Mouse (Mus musculus): ENCODE results near the gene Banp. TPM values are rescaled to one million over a fixed set of nuclear protein-coding genes. Genes with fewer than 3 reads are reported as not detected.

Gene Banp
- total RNA-seq, 1 experiment: 53.8 TPM

GRCm38 (mm10) chr8:121978670-121979069 is 29.1 kb downstream of the Banp start:
- no peak for DNase-seq (ENCODE audit: low read depth, low spot score)
- TF ChIP-seq CHD2 (IDR thresholded peaks at IDR 0.05; ENCODE audit: low read depth, low read length) (no peak), ZNF384 (IDR thresholded peaks at IDR 0.05; ENCODE audit: low read depth, low read length) (no peak), ZC3H11A (IDR thresholded peaks at IDR 0.05; ENCODE audit: borderline replicate concordance, low read depth, low read length) (no peak), MAFK (IDR thresholded peaks at IDR 0.05; ENCODE audit: insufficient read depth, low read depth, low read length) (no peak), HCFC1 (IDR thresholded peaks at IDR 0.05; ENCODE audit: borderline replicate concordance, insufficient read depth, low read length) (no peak)
- H3K4me3 ChIP-seq (ENCODE audit: insufficient read depth in 1 of 2, low read depth in 1 of 2, low read length in 2 of 2, poor library complexity in 1 of 2, severe bottlenecking in 1 of 2): no peak overlapping the region
- 0 out of 4 replicates have a peak, but pooled peaks cover 0 to 2% of the 10 kb centered on the region in 2 experiments for H3K4me1 ChIP-seq (ENCODE audit: control insufficient read depth in 2 of 2, insufficient read depth in 2 of 2, low read length in 2 of 2, poor library complexity in 1 of 2)
- in situ Hi-C loops (cut with MboI; ENCODE audit: low sequenced_read_pairs in 2 of 2, unreplicated experiment in 2 of 2): no loop called here
- H3K9me3 ChIP-seq (ENCODE audit: control insufficient read depth, insufficient read depth, low read depth, low read length): no peaks in the 10 kb centered on the region
- H3K36me3 ChIP-seq (ENCODE audit: control insufficient read depth, insufficient read depth, low read length, poor library complexity, severe bottlenecking): peaks cover 63% of the 10 kb centered on the region
- no peak overlapping the region for H3K27ac ChIP-seq (ENCODE audit: insufficient read depth, low read depth, low read length, poor library complexity, severe bottlenecking)
- no peak overlapping the region for H3K9ac ChIP-seq (ENCODE audit: insufficient read depth, low read depth, low read length, poor library complexity, severe bottlenecking)

DNA sequence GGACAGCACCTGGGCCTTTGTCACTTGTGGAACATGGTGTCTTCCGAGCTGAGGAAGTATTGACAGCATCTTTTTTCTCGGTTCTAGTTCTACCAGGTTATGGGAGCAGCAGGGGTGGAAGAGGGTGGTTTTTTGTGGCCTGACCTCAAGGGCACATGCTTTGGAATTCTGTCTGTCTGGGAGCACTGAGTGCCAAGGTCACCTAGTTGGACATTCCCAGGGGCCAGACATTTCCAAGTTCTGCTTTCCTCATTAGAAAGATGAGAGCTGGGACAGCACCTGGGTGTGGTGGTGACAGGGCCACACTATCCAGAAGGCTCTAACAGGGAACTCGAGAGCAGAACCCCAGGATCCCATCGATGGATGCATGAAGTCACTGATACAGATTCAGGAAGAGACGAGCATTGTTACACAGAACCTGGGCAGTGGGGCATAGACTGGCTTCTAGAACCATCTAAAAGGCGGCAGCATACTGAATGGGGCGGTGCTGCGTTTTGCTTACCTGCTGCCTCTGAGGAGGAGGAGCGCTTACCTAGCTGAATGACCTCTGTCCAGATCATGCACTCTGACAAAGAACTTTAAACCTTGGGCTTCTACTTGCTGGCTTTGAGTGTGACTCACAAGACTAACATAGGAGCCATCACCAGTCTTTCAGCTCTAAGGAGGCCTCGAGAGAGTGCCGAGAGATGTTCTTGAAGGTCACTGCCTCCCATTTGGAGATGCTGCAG is 31.4 kb downstream of the Banp start:
- H3K36me3 ChIP-seq (ENCODE audit: control insufficient read depth, insufficient read depth, low read length, poor library complexity, severe bottlenecking): peaks cover 47% of the 10 kb centered on the region
- H3K4me1 ChIP-seq (ENCODE audit: control insufficient read depth in 2 of 2, insufficient read depth in 2 of 2, low read length in 2 of 2, poor library complexity in 1 of 2): 0 out of 4 replicates have a peak, but pooled peaks cover 0 to 2% of the 10 kb centered on the region in 2 experiments
- H3K9me3 ChIP-seq (ENCODE audit: control insufficient read depth, insufficient read depth, low read depth, low read length): no peaks in the 10 kb centered on the region
- no peak overlapping the region for H3K4me3 ChIP-seq (ENCODE audit: insufficient read depth in 1 of 2, low read depth in 1 of 2, low read length in 2 of 2, poor library complexity in 1 of 2, severe bottlenecking in 1 of 2)
- H3K27ac ChIP-seq (ENCODE audit: insufficient read depth, low read depth, low read length, poor library complexity, severe bottlenecking): no peak overlapping the region
- H3K9ac ChIP-seq (ENCODE audit: insufficient read depth, low read depth, low read length, poor library complexity, severe bottlenecking): no peak overlapping the region
- in situ Hi-C loops (cut with MboI; ENCODE audit: low sequenced_read_pairs in 2 of 2, unreplicated experiment in 2 of 2): no loop called here
- DNase-seq (ENCODE audit: low read depth, low spot score): no peak
- TF ChIP-seq MAFK (IDR thresholded peaks at IDR 0.05; ENCODE audit: insufficient read depth, low read depth, low read length) (no peak), ZC3H11A (IDR thresholded peaks at IDR 0.05; ENCODE audit: borderline replicate concordance, low read depth, low read length) (no peak), CHD2 (IDR thresholded peaks at IDR 0.05; ENCODE audit: low read depth, low read length) (no peak), HCFC1 (IDR thresholded peaks at IDR 0.05; ENCODE audit: borderline replicate concordance, insufficient read depth, low read length) (no peak), ZNF384 (IDR thresholded peaks at IDR 0.05; ENCODE audit: low read depth, low read length) (no peak)

GRCm38 (mm10) chr8:121981520-121981895 is 32.0 kb downstream of the Banp start:
- Histone ChIP-seq H3K36me3 (ENCODE audit: control insufficient read depth, insufficient read depth, low read length, poor library complexity, severe bottlenecking) (peaks cover 41% of the 10 kb centered on the region), H3K9ac (ENCODE audit: insufficient read depth, low read depth, low read length, poor library complexity, severe bottlenecking) (no peak overlapping the region), H3K27ac (ENCODE audit: insufficient read depth, low read depth, low read length, poor library complexity, severe bottlenecking) (no peak overlapping the region), H3K4me1 (ENCODE audit: control insufficient read depth in 2 of 2, insufficient read depth in 2 of 2, low read length in 2 of 2, poor library complexity in 1 of 2) (0 out of 4 replicates have a peak, but pooled peaks cover 0 to 2% of the 10 kb centered on the region in 2 experiments), H3K9me3 (ENCODE audit: control insufficient read depth, insufficient read depth, low read depth, low read length) (no peaks in the 10 kb centered on the region), H3K4me3 (ENCODE audit: insufficient read depth in 1 of 2, low read depth in 1 of 2, low read length in 2 of 2, poor library complexity in 1 of 2, severe bottlenecking in 1 of 2) (no peak overlapping the region)
- in situ Hi-C loops (cut with MboI; ENCODE audit: low sequenced_read_pairs in 2 of 2, unreplicated experiment in 2 of 2): no loop called here
- TF ChIP-seq HCFC1 (IDR thresholded peaks at IDR 0.05; ENCODE audit: borderline replicate concordance, insufficient read depth, low read length): no peak
- TF ChIP-seq MAFK (IDR thresholded peaks at IDR 0.05; ENCODE audit: insufficient read depth, low read depth, low read length): no peak
- no peak for TF ChIP-seq ZNF384 (IDR thresholded peaks at IDR 0.05; ENCODE audit: low read depth, low read length)
- no peak for TF ChIP-seq CHD2 (IDR thresholded peaks at IDR 0.05; ENCODE audit: low read depth, low read length)
- no peak for DNase-seq (ENCODE audit: low read depth, low spot score)

DNA sequence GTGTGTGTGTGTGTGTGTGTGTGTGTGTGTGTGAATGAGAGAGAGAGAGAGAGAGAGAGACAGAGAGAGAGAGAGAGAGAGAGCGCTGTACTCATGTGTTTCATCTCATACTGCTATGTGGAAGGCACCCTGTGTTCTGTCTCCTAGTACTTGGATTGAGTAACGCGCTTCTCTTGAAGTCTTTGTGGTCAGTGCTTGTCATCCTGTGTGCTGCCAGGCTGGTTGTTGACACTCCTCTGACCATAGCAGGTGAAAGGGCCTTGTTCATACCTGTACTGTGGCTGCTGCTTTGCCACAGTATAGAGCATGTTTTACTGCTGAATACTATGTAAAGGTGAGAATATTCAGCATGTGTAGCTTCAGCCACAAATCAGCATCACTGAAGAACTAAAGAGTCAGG is 36.1 kb downstream of the Banp start:
- peaks cover 41% of the 10 kb centered on the region for H3K36me3 ChIP-seq (ENCODE audit: control insufficient read depth, insufficient read depth, low read length, poor library complexity, severe bottlenecking)
- TF ChIP-seq ZC3H11A (IDR thresholded peaks at IDR 0.05; ENCODE audit: borderline replicate concordance, low read depth, low read length): no peak
- TF ChIP-seq MAFK (IDR thresholded peaks at IDR 0.05; ENCODE audit: insufficient read depth, low read depth, low read length): no peak
- no peak for TF ChIP-seq HCFC1 (IDR thresholded peaks at IDR 0.05; ENCODE audit: borderline replicate concordance, insufficient read depth, low read length)
- TF ChIP-seq ZNF384 (IDR thresholded peaks at IDR 0.05; ENCODE audit: low read depth, low read length): no peak
- no peak for TF ChIP-seq CHD2 (IDR thresholded peaks at IDR 0.05; ENCODE audit: low read depth, low read length)
- H3K4me1 ChIP-seq (ENCODE audit: control insufficient read depth in 2 of 2, insufficient read depth in 2 of 2, low read length in 2 of 2, poor library complexity in 1 of 2): no peaks in the 10 kb centered on the region

More for the DNA sequence above, 36.1 kb downstream of the Banp start:
- no peak for DNase-seq (ENCODE audit: low read depth, low spot score)
- H3K9me3 ChIP-seq (ENCODE audit: control insufficient read depth, insufficient read depth, low read depth, low read length): no peaks in the 10 kb centered on the region
- H3K9ac ChIP-seq (ENCODE audit: insufficient read depth, low read depth, low read length, poor library complexity, severe bottlenecking): no peak overlapping the region
- in situ Hi-C loops (cut with MboI; ENCODE audit: low sequenced_read_pairs in 2 of 2, unreplicated experiment in 2 of 2): no loop called here
- H3K27ac ChIP-seq (ENCODE audit: insufficient read depth, low read depth, low read length, poor library complexity, severe bottlenecking): no peak overlapping the region
- no peak overlapping the region for H3K4me3 ChIP-seq (ENCODE audit: insufficient read depth in 1 of 2, low read depth in 1 of 2, low read length in 2 of 2, poor library complexity in 1 of 2, severe bottlenecking in 1 of 2)
